In genomic region chr14:78674606-78675005, GRCm38 (mm10) we compare ENCODE assay signal across 20 mouse cellular contexts. TPM values are rescaled to one million over a fixed set of nuclear protein-coding genes. Genes with fewer than 3 reads are reported as not detected.
DNase-seq lines count a peak whose midpoint lies in the region; ATAC-seq and TF ChIP-seq lines count a peak whose summit lies in the region.
"Had no signal": no experiment of that assay in that cellular context is flagged by ENCODE, and none has a peak within 500 bp of the region (broad histone marks: within the 10 kb centered on the region; RNA-seq: fewer than 3 reads in every experiment).

No protein-coding gene starts in this region.

- TF ChIP-seq POLR2A in limb, embryonic 14.5 days (IDR thresholded peaks at IDR 0.05; ENCODE audit: borderline replicate concordance, extremely low read depth, insufficient read depth, insufficient read length) = no peak

- no peak overlapping the region for H3K4me2 ChIP-seq in forebrain, embryonic 11.5 days (ENCODE audit: low read depth, low read length, severe bottlenecking)
- H3K4me2 ChIP-seq in forebrain, embryonic 15.5 days (replicated peaks) = no peak overlapping the region
- no peak overlapping the region for H3K4me2 ChIP-seq in limb, embryonic 14.5 days (replicated peaks; ENCODE audit: low read depth, low read length, severe bottlenecking)
- H3K4me2 ChIP-seq: embryonic facial prominence, embryonic 15.5 days; limb, embryonic 13.5 days; midbrain, embryonic 11.5 days had no signal

- no peak overlapping the region for H3K27ac ChIP-seq in forebrain, embryonic 11.5 days (ENCODE audit: low read depth, low read length)
- no peak overlapping the region for H3K27ac ChIP-seq in forebrain, embryonic 15.5 days (replicated peaks)
- no peak overlapping the region for H3K27ac ChIP-seq in limb, embryonic 14.5 days (replicated peaks; ENCODE audit: low read depth, low read length)
- H3K27ac ChIP-seq in limb, embryonic 10.5 days = no peak overlapping the region
- H3K27ac ChIP-seq: embryonic facial prominence, embryonic 15.5 days; gastrocnemius, adult 2 months; hindbrain, embryonic 10.5 days; layer of hippocampus, adult 2 months; left cerebral cortex, adult 2 months; limb, embryonic 13.5 days had no signal

- ATAC-seq in forebrain, embryonic 11.5 days (replicated peaks; ENCODE audit: low FRiP score) = no peak
- ATAC-seq in forebrain, embryonic 15.5 days (replicated peaks) = no peak
- no peak for ATAC-seq in limb, embryonic 14.5 days (ENCODE audit: low FRiP score, low read depth)
- ATAC-seq in CD4-positive, CD25-positive, alpha-beta regulatory T cell, adult 4 months = no peak
- ATAC-seq: activated CD4-positive, CD25-positive, alpha-beta regulatory T cell, adult 4 months; forebrain, embryonic 14.5 days; inflammation-experienced regulatory T-cells, adult 6 months had no signal

- no peaks in the 10 kb centered on the region for H3K9me3 ChIP-seq in forebrain, embryonic 11.5 days (ENCODE audit: control insufficient read depth, low read length)
- H3K9me3 ChIP-seq in forebrain, embryonic 15.5 days = no peaks in the 10 kb centered on the region
- no peaks in the 10 kb centered on the region for H3K9me3 ChIP-seq in limb, embryonic 14.5 days (ENCODE audit: control insufficient read depth, low read length)
- H3K9me3 ChIP-seq in limb, embryonic 10.5 days (replicated peaks) = no peaks in the 10 kb centered on the region
- H3K9me3 ChIP-seq: embryonic facial prominence, embryonic 15.5 days; hindbrain, embryonic 10.5 days; limb, embryonic 13.5 days had no signal

- DNase-seq in forebrain, embryonic 11.5 days (ENCODE audit: low spot score) = peak; percentile 38
- DNase-seq in limb, embryonic 14.5 days (ENCODE audit: low spot score) = peak; percentile 32
- no peak for DNase-seq in limb, embryonic 10.5 days (ENCODE audit: low spot score)
- DNase-seq in MN1 (ENCODE audit: low spot score) = peak; percentile 82
- DNase-seq in kidney, postnatal 14 days = peak; percentile 60
- no peak for DNase-seq in embryo, embryonic 10 days (ENCODE audit: low spot score)
- DNase-seq: gastrocnemius, adult 2 months; retina, postnatal 1 day; thymus, adult 18-20 months had no signal

- no peaks in the 10 kb centered on the region for H3K27me3 ChIP-seq in forebrain, embryonic 11.5 days (ENCODE audit: control insufficient read depth, insufficient read depth, low read length)
- no peaks in the 10 kb centered on the region for H3K27me3 ChIP-seq in forebrain, embryonic 15.5 days
- no peaks in the 10 kb centered on the region for H3K27me3 ChIP-seq in limb, embryonic 14.5 days (ENCODE audit: control insufficient read depth, insufficient read depth, low read length)
- no peaks in the 10 kb centered on the region for H3K27me3 ChIP-seq in limb, embryonic 10.5 days (ENCODE audit: low read depth, poor library complexity, severe bottlenecking)
- H3K27me3 ChIP-seq: embryonic facial prominence, embryonic 15.5 days; limb, embryonic 13.5 days had no signal

- no peak overlapping the region for H3K4me3 ChIP-seq in forebrain, embryonic 11.5 days (ENCODE audit: low read depth, low read length)
- no peak overlapping the region for H3K4me3 ChIP-seq in forebrain, embryonic 15.5 days
- H3K4me3 ChIP-seq in limb, embryonic 14.5 days (replicated peaks; ENCODE audit: low read length) = no peak overlapping the region
- no peak overlapping the region for H3K4me3 ChIP-seq in limb, embryonic 10.5 days
- H3K4me3 ChIP-seq: embryonic facial prominence, embryonic 15.5 days; gastrocnemius, adult 2 months; hindbrain, embryonic 10.5 days; layer of hippocampus, adult 2 months; left cerebral cortex, adult 2 months; limb, embryonic 13.5 days had no signal

- H3K36me3 ChIP-seq in forebrain, embryonic 11.5 days (ENCODE audit: control insufficient read depth, insufficient read depth, low read length) = no peaks in the 10 kb centered on the region
- no peaks in the 10 kb centered on the region for H3K36me3 ChIP-seq in forebrain, embryonic 15.5 days
- no peaks in the 10 kb centered on the region for H3K36me3 ChIP-seq in limb, embryonic 14.5 days (ENCODE audit: control insufficient read depth, insufficient read depth, low read length)
- H3K36me3 ChIP-seq in limb, embryonic 10.5 days = no peaks in the 10 kb centered on the region
- H3K36me3 ChIP-seq: embryonic facial prominence, embryonic 15.5 days; hindbrain, embryonic 10.5 days; limb, embryonic 13.5 days had no signal

- WGBS in forebrain, embryonic 11.5 days = 85% methylated on average over 9 of the region's 9 CpGs
- WGBS in forebrain, embryonic 15.5 days = 89% methylated on average over 9 of the region's 9 CpGs
- 86% methylated on average over 9 of the region's 9 CpGs for WGBS in limb, embryonic 14.5 days
- 91% methylated on average over 9 of the region's 9 CpGs for WGBS in limb, embryonic 10.5 days

- H3K9ac ChIP-seq in forebrain, embryonic 11.5 days (ENCODE audit: low read length) = no peak overlapping the region
- no peak overlapping the region for H3K9ac ChIP-seq in forebrain, embryonic 15.5 days (replicated peaks)
- H3K9ac ChIP-seq in limb, embryonic 14.5 days (ENCODE audit: low read depth, low read length, severe bottlenecking) = no peak overlapping the region
- H3K9ac ChIP-seq: embryonic facial prominence, embryonic 15.5 days; limb, embryonic 13.5 days had no signal

- no peaks in the 10 kb centered on the region for H3K4me1 ChIP-seq in forebrain, embryonic 11.5 days (replicated peaks; ENCODE audit: control insufficient read depth, insufficient read depth, low read length)
- peaks cover 6% of the 10 kb centered on the region for H3K4me1 ChIP-seq in forebrain, embryonic 15.5 days
- peaks cover 7% of the 10 kb centered on the region for H3K4me1 ChIP-seq in limb, embryonic 14.5 days (ENCODE audit: control insufficient read depth, insufficient read depth, low read length)
- H3K4me1 ChIP-seq in limb, embryonic 10.5 days = peaks cover 10% of the 10 kb centered on the region

RNA-seq across cellular contexts. Expression of gene Dgkh, which starts 58.0 kb away (rescaled TPM):
- polyA plus RNA-seq in forebrain, embryonic 11.5 days (2014; fragmentation: Nextera tagmentation; extraction: Ambion mirVana) = 1.3 and 1.8 TPM in 2 replicates
- polyA plus RNA-seq in forebrain, embryonic 15.5 days (2015; fragmentation: Nextera tagmentation; extraction: Ambion mirVana) = 2.6 and 2.8 TPM in 2 replicates
- 2.1 and 2.3 TPM in 2 replicates for polyA plus RNA-seq in limb, embryonic 14.5 days (2012; rRNA removed)
- 2.2 TPM in 2 replicates for polyA plus RNA-seq in limb, embryonic 14.5 days (2014; fragmentation: Nextera tagmentation; extraction: Ambion mirVana)
- 0.79 and 0.93 TPM in 2 replicates for polyA plus RNA-seq in limb, embryonic 10.5 days (2016; fragmentation: Nextera tagmentation; extraction: Ambion mirVana)
- polyA plus RNA-seq in CD4-positive, CD25-positive, alpha-beta regulatory T cell, adult 4 months (2017; shearing (Covaris generic)) = 1 to 10 TPM; 2.6 to 3.0 TPM

Comparison
In these comparisons a context has a peak if more than half of its experiments do, and no peak if none do; other contexts are left out.
1. DNase-seq: peak in forebrain, embryonic 11.5 days (single experiment), limb, embryonic 14.5 days (single experiment), MN1 (single experiment) and kidney, postnatal 14 days (single experiment); none in limb, embryonic 10.5 days (single experiment) and embryo, embryonic 10 days (single experiment).